Mouse (Mus musculus): Measurements from ENCODE around the gene Zfp366.

Gene Zfp366

GRCm38 (mm10) chr13:99258677-99259076 lies 74.1 kb downstream of the Zfp366 start:
- no peak for DNase-seq

DNA sequence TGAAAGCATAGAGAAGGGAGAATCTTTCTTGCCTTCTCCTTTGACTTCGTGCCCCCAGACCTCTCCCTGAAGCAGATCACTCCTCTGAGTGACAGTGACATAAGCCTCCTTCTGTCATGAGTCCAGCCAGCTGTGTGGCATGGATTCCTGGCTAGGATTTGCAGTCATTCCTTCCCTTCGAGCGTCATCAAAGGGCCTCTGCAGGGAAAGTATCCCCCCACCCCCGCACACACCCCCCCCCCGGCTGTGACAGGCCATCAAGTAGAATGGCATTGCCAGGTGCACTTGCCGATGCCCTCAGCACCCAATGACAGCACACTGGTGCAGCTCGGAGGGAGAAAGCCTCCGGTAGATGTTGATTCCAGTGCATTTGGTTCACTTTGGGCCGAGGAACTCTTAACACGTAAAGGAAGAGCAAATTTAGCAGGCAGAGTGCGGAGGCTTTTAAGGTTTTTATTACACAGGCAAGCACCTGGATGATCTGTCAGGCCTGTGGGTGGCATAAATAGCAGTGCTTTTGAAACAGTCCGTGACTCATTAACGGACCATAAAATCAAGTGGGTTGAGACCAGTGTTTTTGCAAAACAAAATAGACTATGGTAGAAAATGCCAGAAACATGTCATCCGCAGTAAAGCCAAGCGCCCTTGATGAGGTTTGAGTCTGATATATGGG lies 75.0 kb downstream of the Zfp366 start:
- DNase-seq: no peak

DNA sequence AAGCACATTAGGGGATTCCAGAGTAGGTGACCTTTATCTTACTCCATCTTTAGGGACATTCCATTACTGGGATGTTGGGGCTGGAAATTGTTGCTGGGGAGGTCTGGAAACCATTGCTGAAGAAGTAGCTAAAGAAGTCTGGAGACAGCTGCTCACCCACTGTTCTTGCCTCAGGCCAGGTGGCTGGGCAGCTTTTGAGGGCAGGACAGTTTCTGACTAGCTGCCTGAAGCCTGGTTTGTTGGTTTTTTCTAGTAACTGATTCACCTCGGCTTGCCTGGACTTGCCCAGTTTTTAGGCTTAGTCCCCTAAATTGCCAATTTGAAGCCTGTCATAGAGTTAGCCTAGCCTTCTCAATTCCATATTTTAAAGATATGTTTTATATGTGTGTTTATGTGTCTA lies 77.8 kb downstream of the Zfp366 start:
- DNase-seq: no peak

DNA sequence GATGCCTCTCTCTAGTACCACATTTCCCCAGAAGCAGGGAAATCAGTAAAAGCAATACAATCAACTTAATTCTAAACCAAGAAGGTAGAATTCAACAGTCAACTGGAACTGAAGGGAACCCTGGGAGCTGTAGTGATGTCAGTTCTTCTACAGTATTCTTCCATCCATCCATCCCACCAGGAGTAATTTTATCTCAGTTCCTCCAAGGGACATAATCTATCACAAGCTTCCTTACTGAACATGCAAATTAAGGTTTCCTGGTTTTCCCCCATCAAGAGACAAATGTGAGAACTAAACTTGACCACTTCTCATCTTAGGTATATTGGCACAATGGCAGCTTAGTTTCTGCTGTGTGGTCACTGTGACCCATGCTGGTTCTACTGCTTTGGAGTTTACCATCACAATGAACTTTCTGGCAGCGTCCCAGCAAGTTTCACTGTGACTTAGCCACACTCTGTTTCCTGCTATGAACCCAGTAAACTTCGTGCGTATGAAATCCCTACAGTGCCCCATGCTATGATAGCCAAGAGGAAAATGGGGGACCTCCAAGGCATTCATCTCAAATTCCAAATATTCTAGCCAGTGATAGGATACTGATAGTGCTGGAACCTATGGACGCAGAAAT lies 78.6 kb downstream of the Zfp366 start:
- no peak for DNase-seq

DNA sequence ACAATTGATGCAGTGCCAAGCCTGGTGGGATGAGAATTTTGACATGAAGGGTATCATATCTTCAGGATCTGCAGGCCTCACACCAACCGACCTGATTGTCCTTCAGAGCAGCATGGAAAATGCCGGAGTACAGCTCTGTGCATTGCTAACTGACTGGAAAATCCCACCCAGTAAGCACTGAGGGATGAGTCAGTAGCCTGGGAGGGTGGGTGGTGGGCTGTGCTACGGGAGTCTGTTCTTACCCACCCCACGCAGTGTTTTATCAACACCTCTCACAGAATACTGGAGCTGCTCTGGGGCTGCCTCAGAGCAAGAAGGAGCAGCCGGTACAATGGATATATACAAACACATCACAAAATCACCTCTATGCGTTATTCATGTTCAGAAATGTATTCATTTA lies 79.9 kb downstream of the Zfp366 start:
- DNase-seq: no peak

- DNase-seq: no peak
Measured at GRCm38 (mm10) chr13:99272046-99272445, 87.4 kb downstream of the Zfp366 start.

DNA sequence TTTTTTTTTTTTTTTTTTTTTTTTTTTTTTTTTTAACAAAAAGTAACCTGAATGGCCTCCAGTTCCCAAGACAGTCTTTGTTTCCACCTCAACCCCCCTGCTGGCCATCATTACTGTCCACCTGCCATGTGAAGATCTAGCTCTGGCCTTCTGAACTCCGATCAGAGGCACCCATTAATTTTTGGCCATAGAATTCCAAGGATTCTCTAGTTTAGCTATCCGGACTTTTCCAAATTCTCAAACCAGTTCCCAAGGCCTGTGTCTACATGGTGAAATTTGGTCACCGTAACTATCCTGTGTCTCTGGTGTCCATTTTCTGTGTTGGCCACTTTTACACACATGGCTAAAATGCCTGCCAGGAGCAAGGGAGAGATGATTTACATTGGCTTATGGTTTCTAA lies 92.9 kb downstream of the Zfp366 start:
- no peak for DNase-seq

DNA sequence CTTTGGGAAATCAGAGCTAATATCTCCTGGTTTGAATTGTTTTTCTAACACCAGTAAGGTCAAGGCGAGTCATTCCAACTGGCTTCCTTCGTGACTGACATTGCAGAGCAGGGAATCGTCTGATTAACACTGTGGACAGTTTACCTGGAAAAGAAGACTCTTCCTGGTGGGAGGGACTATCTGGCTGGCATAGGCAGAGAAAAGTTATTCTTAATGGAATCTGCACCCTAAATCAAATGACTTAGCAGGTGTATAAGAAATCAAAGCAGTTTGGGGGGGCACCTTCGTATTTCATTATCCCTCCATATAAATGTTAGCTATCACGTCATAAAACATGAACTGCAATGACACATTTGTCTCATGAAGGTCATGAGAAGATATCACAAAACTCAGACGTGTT lies 93.9 kb downstream of the Zfp366 start:
- DNase-seq: no peak

DNA sequence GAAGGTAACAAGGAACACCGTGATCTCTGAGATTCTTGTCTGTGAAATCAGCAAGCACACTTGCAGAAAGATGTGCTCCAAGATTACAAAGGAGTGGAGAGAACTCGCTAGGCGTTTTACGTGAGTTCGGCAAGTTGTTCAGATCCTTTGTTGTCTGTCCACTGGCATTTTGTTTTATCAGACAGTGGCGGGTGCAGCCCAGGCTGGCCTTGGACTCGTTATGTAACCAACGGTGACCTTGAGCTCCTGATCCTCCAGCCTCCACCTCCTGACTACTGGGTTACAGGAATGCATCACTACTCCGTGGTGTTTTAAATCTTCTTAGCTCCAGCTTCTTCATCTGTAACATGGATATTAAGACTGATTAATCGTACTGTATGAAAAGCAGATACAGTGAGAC lies 94.7 kb downstream of the Zfp366 start:
- no peak for DNase-seq

DNA sequence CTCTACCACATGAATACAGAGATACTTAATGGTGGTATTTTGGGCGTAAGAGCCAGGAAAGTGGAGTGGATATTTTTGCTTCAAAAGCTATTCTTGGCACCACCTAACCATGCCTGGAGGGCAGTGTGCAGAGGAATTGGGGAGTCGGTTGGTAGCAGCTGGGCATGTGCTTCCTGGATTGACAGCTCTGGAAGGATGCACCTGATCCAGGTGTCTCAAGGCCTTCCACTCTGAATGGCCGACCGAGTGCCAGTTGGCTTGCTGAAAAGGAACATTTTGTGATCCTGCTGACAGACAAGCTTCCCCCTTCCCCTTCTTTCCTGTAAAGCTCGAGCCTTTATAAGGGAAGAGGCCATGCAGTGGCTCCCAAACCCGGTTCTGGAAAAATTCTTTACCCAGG lies 98.3 kb downstream of the Zfp366 start:
- no peak for DNase-seq

GRCm38 (mm10) chr13:99283916-99284315 lies 99.3 kb downstream of the Zfp366 start:
- no peak for DNase-seq

DNA sequence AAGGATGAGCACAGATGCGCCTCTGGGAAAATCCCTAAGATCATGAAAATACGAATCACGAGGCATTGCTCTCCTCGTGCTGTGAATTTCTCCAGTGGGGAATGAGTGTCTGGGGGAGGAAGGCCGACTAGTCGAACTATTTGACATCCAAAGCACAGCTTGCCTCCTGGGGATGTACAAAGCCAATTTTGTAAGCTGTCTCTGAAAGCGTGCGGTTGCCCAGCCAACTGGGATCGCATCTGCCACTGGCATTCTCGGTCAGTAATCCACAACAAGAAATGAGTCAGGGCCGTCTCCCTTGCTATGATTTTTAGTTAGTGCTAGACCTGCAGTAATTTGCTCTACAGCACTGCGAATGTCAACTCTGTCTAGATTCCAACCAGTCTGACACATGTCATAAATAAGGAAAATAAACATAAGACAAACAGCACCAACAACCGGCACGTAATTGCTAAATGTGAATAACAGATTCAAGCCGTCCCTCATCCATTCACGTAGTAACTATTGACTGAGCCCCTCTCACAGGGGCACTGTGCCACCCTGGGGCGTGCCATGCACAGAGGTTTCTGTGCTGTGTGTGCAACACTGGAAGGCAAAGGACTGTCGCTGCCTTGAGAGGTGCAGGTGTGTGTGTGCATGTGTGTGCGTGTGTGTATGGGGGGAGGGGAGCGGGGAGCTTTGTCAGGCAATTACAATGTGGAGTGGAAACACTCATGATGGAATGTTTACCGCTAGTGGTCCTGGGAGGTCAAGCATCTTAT lies 100.0 kb downstream of the Zfp366 start:
- DNase-seq: no peak

DNA sequence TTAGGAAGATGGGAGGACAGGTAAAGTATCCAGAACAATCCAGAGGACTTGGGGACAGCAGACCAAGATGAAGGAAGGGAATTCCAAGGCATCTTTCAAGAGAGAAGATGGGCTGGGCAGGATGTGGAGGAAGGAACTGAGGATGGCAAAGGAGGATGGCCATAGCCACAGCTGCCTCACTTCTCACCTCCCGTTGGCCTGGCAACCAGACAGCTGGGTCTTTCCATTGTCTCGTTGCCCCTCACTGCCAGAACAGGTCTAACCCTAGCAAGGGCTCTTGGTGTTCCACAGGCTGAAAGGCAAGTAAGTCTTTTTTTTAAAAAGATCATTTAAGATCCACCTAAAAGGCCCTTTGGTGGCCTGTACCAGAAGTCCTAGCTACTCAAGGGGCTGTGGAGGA lies 100.6 kb downstream of the Zfp366 start:
- no peak for DNase-seq

DNA sequence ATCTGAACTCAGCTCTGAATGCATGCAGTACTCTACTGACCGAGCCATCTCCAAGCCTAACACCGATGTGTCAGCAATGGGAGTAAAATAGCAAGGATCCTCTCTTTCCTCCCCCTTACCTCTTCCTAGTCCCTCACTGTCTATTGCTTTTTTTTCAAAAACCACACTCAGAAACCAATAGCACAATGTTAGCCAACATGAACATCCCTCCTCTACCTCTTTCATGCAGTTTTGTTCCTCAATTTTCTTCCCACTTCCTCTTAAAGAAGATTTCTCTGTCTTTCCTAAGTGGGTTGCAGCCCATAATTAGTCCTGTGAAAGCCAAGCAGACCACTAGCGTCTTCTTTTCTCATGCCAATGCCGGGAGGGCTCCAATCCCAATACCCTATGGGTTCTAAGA lies 102.6 kb downstream of the Zfp366 start:
- no peak for DNase-seq

- no peak for DNase-seq
Measured at GRCm38 (mm10) chr13:99287786-99288185, 103.2 kb downstream of the Zfp366 start.

- no peak for DNase-seq
Measured at GRCm38 (mm10) chr13:99290766-99291165, 106.1 kb downstream of the Zfp366 start.

- no peak for DNase-seq
Measured at GRCm38 (mm10) chr13:99294176-99294575, 109.6 kb downstream of the Zfp366 start.

- no peak for DNase-seq
Measured at GRCm38 (mm10) chr13:99299921-99300320, 115.3 kb downstream of the Zfp366 start.
